Mouse (Mus musculus) bone marrow, adult 2 months (tissue): ENCODE measurements around the gene Ckap2l. TPM values are rescaled to one million over a fixed set of nuclear protein-coding genes. Genes with fewer than 3 reads are reported as not detected.

ENCODE experiments used
- H3K27ac ChIP-seq: fragments of 200-500 bp; 2 replicates; pipeline ENCODE4 v1.5.1; 2012; ENCODE audit warnings: low read depth, mild to moderate bottlenecking, control low read depth, inconsistent platforms, low read length; ENCODE audit not compliant: control insufficient read depth, poor library complexity, insufficient read depth
- H3K4me1 ChIP-seq: fragments of 200-500 bp; 2 replicates; pipeline ENCODE4 v1.6.1; 2011; ENCODE audit warnings: low read length; ENCODE audit not compliant: control insufficient read depth, insufficient read depth
- H3K4me3 ChIP-seq: fragments of 200-500 bp; replicated peaks from 2 replicates; pipeline ENCODE3; 2011; ENCODE audit warnings: mild to moderate bottlenecking, low read depth, low read length, control low read depth; ENCODE audit not compliant: control insufficient read depth
- CTCF ChIP-seq: fragments of 200-500 bp; IDR thresholded peaks from 2 replicates; pipeline ENCODE4 v1.5.1; 2011; ENCODE audit warnings: low read length, control low read depth; ENCODE audit not compliant: control insufficient read depth, insufficient read depth
- POLR2A ChIP-seq: fragments of 200-500 bp; IDR thresholded peaks from 2 replicates; pipeline ENCODE4 v1.6.1; 2011; ENCODE audit warnings: low read depth, mild to moderate bottlenecking, control low read depth, low read length, borderline replicate concordance; ENCODE audit not compliant: control insufficient read depth
- WGBS: fragments of 180-500 bp; shearing (Covaris S2); methylation state at CpG from one replicate; pipeline ENCODE4 v1.1.7; 2018; 5-methylcytosine and 5-hydroxymethylcytosine counted together
- polyA plus RNA-seq: library from polyadenylated mRNA; stranded (reverse); fragments of >200 nt; gene quantifications from 2 replicates; pipeline ENCODE4 v1.2.4, GENCODE M21; 2011; ENCODE audit warnings: low replicate concordance; ENCODE audit not compliant: missing spikeins, insufficient read depth, insufficient read length

Ckap2l gene
- polyA plus RNA-seq, 1 experiment = 27.3 TPM

GRCm38 (mm10) chr2:129246436-129246835 lies 50.6 kb downstream of the Ckap2l start:
- TF ChIP-seq CTCF (no peak), POLR2A (no peak)
- Histone ChIP-seq H3K4me3 (no peak overlapping the region), H3K4me1 (peaks cover 4% of the 10 kb centered on the region; the same call in 1 of the 2 replicates), H3K27ac (no peak overlapping the region)
- WGBS = 85% methylated on average over 7 of the region's 7 CpGs

GRCm38 (mm10) chr2:129245618-129246017 lies 51.4 kb downstream of the Ckap2l start:
- no peak overlapping the region for H3K27ac ChIP-seq
- 67% methylated on average over 5 of the region's 5 CpGs for WGBS
- no peak for TF ChIP-seq CTCF
- no peak for TF ChIP-seq POLR2A
- H3K4me3 ChIP-seq = no peak overlapping the region
- peaks cover 4% of the 10 kb centered on the region; the same call in 1 of the 2 replicates for H3K4me1 ChIP-seq

GRCm38 (mm10) chr2:129244446-129245120 lies 52.4 kb downstream of the Ckap2l start:
- Histone ChIP-seq H3K4me3 (no peak overlapping the region), H3K27ac (no peak overlapping the region), H3K4me1 (peaks cover 4% of the 10 kb centered on the region; the same call in 1 of the 2 replicates)
- TF ChIP-seq POLR2A = no peak
- no peak for TF ChIP-seq CTCF
- WGBS = 83% methylated on average over 20 of the region's 20 CpGs

- peak overlapping the region; percentile 61 for H3K27ac ChIP-seq
- TF ChIP-seq POLR2A (no peak), CTCF (no peak)
- peaks cover 4% of the 10 kb centered on the region; the same call in 1 of the 2 replicates for H3K4me1 ChIP-seq
- no peak overlapping the region for H3K4me3 ChIP-seq
- 27% methylated on average over 9 of the region's 9 CpGs for WGBS
These were observed 53.2 kb downstream of the Ckap2l start for GRCm38 (mm10) chr2:129243786-129244185.

- peaks cover 4% of the 10 kb centered on the region; the same call in 1 of the 2 replicates for H3K4me1 ChIP-seq
- H3K27ac ChIP-seq = no peak overlapping the region
- TF ChIP-seq POLR2A (no peak), CTCF (no peak)
- H3K4me3 ChIP-seq = no peak overlapping the region
- 43% methylated on average over 4 of the region's 4 CpGs for WGBS
These were observed 54.0 kb downstream of the Ckap2l start for GRCm38 (mm10) chr2:129243005-129243404.

- WGBS = 66% methylated on average over 7 of the region's 7 CpGs
- TF ChIP-seq POLR2A (no peak), CTCF (no peak)
- Histone ChIP-seq H3K4me1 (peaks cover 4% of the 10 kb centered on the region; the same call in 1 of the 2 replicates), H3K27ac (peak overlapping the region; percentile 70; the same call in 1 of the 2 replicates), H3K4me3 (no peak overlapping the region)
These were observed 54.9 kb downstream of the Ckap2l start for GRCm38 (mm10) chr2:129241845-129242833.

GRCm38 (mm10) chr2:129240726-129241432 lies 56.1 kb downstream of the Ckap2l start:
- WGBS = 83% methylated on average over 9 of the region's 9 CpGs
- TF ChIP-seq CTCF = no peak
- no peak for TF ChIP-seq POLR2A
- Histone ChIP-seq H3K27ac (no peak overlapping the region), H3K4me1 (peaks cover 4% of the 10 kb centered on the region; the same call in 1 of the 2 replicates), H3K4me3 (no peak overlapping the region)

GRCm38 (mm10) chr2:129236526-129236925 lies 60.5 kb downstream of the Ckap2l start:
- WGBS = 85% methylated on average over 4 of the region's 4 CpGs
- H3K4me1 ChIP-seq = peaks cover 1% of the 10 kb centered on the region; the same call in 1 of the 2 replicates
- no peak overlapping the region for H3K27ac ChIP-seq
- TF ChIP-seq CTCF (no peak), POLR2A (no peak)
- H3K4me3 ChIP-seq = no peak overlapping the region
